Mouse (Mus musculus) myocyte (in vitro differentiated cells): Measurements from ENCODE around the gene Glrx2.

Experiments used
- CEBPB ChIP-seq: IDR thresholded peaks from 2 replicates; pipeline ENCODE4 v1.6.1; 2011; ENCODE audit warnings: mild to moderate bottlenecking, moderate library complexity; ENCODE audit not compliant: poor library complexity, insufficient read depth, severe bottlenecking
- E2F4 ChIP-seq: IDR thresholded peaks from one replicate; pipeline ENCODE4 v1.6.1; 2011; ENCODE audit warnings: mild to moderate bottlenecking, control low read depth, moderate library complexity; ENCODE audit not compliant: insufficient read depth
- MAX ChIP-seq: IDR thresholded peaks from one replicate; pipeline ENCODE4 v1.6.1; 2011; ENCODE audit warnings: low read depth, mild to moderate bottlenecking, control low read depth
- MYOD1 ChIP-seq, 3 experiments: IDR thresholded peaks; one replicate each; pipeline ENCODE4 v1.6.1; 2011; ENCODE audit warnings: control low read depth in 2 of 3, low read depth in 2 of 3, mild to moderate bottlenecking in 2 of 3, moderate library complexity in 1 of 3; ENCODE audit not compliant: insufficient read length in 2 of 3, control insufficient read depth in 1 of 3
- MYOG ChIP-seq, 3 experiments: IDR thresholded peaks; one replicate each; pipeline ENCODE4 v1.6.1; 2011; ENCODE audit warnings: control low read depth in 2 of 3, low read depth in 2 of 3, mild to moderate bottlenecking in 2 of 3; ENCODE audit not compliant: insufficient read length in 2 of 3, control insufficient read depth in 1 of 3, insufficient read depth in 1 of 3
- POLR2A ChIP-seq: IDR thresholded peaks from one replicate; pipeline ENCODE4 v1.6.1; 2011; ENCODE audit warnings: low read depth, mild to moderate bottlenecking, control low read depth, moderate library complexity; ENCODE audit not compliant: insufficient read length
- POLR2AphosphoS2 ChIP-seq: IDR thresholded peaks from one replicate; pipeline ENCODE4 v1.6.1; 2011; ENCODE audit warnings: low read depth, control low read depth; ENCODE audit not compliant: insufficient read length
- SRF ChIP-seq: IDR thresholded peaks from one replicate; pipeline ENCODE4 v1.6.1; 2011; ENCODE audit warnings: low read depth; ENCODE audit not compliant: control insufficient read depth, insufficient read length
- TCF12 ChIP-seq: IDR thresholded peaks from one replicate; pipeline ENCODE4 v1.6.1; 2011; ENCODE audit warnings: mild to moderate bottlenecking, control low read depth; ENCODE audit not compliant: poor library complexity, insufficient read depth, severe bottlenecking
- TCF3 ChIP-seq: IDR thresholded peaks from one replicate; pipeline ENCODE4 v1.6.1; 2011; ENCODE audit warnings: low read depth, control low read depth; ENCODE audit not compliant: insufficient read length
- USF1 ChIP-seq: IDR thresholded peaks from one replicate; pipeline ENCODE4 v1.6.1; 2011; ENCODE audit warnings: low read depth, mild to moderate bottlenecking, control low read depth, moderate library complexity

DNA sequence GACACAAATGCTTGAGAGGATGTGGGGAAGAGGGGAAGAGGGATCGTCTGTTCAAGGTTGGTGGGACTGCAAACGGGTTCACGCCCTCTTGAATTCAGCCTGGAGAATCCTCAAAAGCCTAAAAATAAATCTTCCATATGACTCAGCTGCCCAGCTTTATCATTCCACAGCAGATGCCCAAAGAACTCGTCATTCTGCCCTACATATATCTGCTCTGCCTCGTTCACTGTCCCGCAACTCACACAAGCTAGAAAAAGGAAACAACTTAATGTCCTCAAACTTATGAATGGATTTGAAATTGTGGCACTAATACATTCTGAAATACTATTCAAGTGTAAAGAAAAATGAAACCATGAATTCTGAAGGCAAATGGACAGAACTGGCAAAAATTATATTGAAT is 57.8 kb downstream of the Glrx2 start:
- no peak for TF ChIP-seq E2F4
- no peak for TF ChIP-seq MAX
- TF ChIP-seq TCF12 = no peak
- no peak for TF ChIP-seq POLR2A
- TF ChIP-seq SRF = no peak
- TF ChIP-seq CEBPB = no peak
- TF ChIP-seq USF1 = no peak
- no peak for TF ChIP-seq MYOG (IDR thresholded peaks at IDR 0.05; ENCODE audit: control insufficient read depth in 1 of 3, insufficient read depth in 1 of 3, insufficient read length in 2 of 3, low read depth in 2 of 3)
- no peak for TF ChIP-seq POLR2AphosphoS2
- no peak for TF ChIP-seq TCF3
- TF ChIP-seq MYOD1 (IDR thresholded peaks at IDR 0.05; ENCODE audit: control insufficient read depth in 1 of 3, insufficient read length in 2 of 3, low read depth in 2 of 3) = peak in 1 of 3 experiments; percentile 7
